Mouse (Mus musculus): ENCODE measurements around the gene Serac1.
"Not testable (repeated sequence)": the region's sequence is repeated elsewhere in the genome, so short reads cannot be mapped to it uniquely, and the experiment has no call there.

Serac1 gene

DNA sequence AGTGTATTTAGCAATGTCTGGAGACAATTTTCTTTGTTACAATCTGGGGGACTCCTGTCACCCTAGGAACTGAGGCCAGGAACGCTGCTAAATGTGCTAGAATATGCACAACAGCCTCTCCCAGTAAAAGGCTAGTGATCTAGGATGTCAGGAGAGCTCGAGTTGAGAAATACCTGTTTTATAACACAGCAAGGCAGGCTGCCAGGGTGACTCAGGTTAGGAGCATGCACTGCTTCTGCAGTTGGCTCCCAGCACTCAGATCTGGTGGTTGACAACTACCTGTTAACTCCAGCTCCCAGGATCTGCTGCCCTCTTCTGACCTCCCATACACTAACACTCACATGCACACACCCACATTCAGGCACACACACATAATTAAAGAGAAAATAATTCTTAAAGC is 13.5 kb downstream of the Serac1 start:
- DNase-seq (ENCODE audit: low spot score), result no peak

DNA sequence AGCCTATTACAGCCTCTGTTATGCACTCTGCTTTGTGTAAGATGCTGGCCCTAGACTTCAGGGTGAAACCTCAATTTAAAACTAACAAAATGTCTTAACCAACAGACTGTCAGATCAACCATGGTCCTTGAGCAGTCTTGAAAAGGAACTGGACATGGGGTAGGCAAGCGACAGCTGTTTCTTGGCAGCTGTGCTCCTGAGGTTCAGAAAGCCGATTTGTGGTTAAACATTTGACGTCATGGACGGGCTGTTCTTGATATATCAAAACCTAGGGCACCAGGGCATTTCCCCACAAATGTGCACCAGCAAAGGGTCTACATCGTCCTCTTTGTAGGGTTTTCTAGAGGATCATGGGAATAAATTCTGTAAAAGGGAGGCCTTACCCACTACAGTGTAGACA is 16.0 kb downstream of the Serac1 start:
- DNase-seq (ENCODE audit: low spot score), result no peak

DNA sequence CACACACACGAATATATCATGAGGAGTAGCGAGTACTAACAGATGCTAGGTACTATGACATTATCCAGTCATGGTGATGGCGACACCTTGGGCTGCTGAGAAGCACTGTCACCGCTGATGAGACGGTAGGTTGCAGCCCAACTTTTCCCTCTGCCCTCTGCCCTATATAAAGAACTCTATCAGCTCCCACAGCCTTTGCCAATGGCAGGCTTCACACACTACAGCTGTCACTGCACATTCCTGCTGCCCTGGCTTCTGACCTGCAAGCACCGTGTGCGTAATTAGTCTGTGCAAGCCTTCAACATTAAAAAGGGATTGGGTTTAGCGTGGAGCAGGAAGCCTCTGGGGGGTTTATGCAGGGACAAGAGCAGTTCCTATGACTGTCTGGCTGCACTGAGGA is 16.7 kb downstream of the Serac1 start:
- no peak for DNase-seq (ENCODE audit: low spot score)

DNA sequence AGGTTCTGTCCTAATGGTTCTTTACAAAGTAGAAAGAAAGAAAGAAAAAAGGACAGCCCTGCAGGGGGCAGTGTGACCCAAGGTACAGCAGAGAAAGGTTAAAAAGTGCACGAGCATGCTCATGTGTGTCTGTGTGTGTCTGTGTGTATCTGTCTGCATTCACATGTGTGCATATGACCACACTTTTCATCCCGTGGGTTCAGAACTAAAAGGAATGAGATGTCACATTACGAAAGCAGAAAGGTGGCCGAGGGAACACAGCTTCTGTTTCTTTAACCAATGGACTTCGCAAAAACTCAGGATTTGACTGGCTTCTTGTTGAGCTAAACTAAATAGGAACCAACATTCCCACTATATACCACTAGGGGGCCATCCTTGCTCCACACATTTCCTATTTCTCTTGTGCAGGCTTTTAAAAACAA is 24.6 kb downstream of the Serac1 start:
- no peak for DNase-seq (ENCODE audit: low spot score)

DNA sequence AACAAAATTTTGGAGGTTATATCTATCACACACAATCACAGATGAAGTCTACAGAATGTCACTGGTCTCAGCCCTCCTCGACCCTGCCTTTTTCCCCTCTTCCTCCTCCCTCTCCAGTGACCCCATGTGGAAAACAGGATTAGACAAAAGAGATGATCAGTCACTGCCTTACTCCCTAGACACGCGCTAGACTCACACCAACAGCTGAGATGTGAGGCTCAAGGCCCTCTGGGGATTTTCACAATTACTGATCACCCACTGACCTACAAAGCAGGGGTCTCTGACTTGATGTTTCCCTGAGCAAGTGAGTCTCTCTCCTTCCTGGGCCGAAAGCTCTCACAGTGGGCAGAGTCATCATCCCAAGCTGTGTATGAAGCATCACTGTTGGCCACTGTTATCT is 26.7 kb downstream of the Serac1 start:
- DNase-seq (ENCODE audit: low spot score), result no peak

DNA sequence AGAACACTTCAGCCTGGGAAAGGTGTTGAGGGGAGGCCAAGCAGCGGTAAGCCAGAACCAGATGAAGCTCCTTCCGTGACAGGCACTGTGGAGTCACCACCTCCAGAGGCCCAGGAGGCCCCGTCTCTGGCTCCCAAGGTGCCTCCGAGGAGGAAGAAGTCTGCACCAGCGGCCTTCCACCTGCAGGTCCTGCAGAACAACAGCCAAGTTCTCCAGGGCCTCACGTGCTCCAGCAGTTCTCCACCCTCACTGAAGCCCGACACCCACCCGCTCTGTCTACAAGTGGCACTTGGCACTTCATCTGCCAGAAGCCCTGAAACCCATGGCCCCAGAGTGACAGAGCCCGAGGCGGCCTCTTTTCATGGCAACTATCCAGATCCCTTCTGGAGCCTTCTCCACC is 42.0 kb downstream of the Serac1 start:
- DNase-seq (ENCODE audit: low spot score), result no peak

DNA sequence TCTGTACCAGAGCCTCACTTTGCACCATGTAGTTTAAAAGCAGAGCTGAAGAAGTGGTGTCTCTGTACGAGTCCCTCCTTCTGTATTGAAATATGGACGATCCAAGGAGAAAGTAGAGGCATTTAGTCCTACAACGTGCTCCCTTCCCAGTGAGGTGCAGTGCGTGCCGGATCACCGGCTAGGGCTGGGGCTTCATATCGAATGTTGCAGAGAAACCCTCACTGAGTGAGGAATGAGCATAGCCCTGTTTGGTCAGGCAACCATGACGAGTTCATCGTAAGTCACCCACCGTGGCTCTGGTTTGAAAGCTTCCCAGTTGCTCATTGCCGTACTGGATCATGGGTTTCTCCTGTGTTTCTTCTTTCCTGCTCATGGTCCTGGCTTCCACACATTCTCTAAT is 42.7 kb downstream of the Serac1 start:
- DNase-seq (ENCODE audit: low spot score), result no peak

DNA sequence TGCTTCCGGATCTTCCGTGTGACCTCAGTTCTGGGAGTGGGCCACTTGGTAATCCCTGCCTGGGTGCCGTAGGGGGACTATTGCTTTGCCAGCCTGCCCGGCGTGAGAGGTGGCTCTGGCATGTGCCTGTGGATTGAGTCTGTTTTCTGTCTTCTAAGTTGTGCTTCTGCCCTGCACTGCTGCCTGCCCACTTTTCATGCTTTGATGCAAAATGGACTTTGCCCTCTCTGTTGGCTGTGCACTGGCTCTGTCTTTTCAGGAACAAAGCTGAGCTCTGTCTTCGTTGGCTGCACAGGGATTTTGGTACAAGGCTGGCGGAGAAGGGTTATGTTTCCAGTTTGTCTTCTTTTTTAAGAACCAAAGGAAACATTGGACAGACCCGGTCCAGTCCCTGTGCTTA is 43.1 kb downstream of the Serac1 start:
- no peak for DNase-seq (ENCODE audit: low spot score)

DNA sequence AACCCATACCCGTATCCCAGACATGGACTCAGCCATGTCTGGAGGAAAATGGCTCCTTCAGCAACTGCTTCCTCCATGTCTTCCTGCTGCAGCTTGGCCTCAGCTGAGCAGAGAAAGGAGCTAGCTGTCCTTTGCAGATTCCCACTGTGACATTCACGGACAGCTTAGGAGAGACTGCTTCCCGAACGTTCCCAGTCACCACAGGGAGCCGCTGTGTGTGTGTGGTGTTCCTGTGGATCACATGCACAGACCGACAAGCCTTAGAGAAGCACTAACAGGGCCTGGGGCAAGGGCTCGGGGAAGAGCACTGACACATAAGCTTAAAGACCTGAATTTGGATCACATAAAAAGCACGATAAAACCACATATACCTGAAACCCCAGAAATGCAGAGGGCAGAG is 43.9 kb downstream of the Serac1 start:
- no peak for DNase-seq (ENCODE audit: low spot score)

DNA sequence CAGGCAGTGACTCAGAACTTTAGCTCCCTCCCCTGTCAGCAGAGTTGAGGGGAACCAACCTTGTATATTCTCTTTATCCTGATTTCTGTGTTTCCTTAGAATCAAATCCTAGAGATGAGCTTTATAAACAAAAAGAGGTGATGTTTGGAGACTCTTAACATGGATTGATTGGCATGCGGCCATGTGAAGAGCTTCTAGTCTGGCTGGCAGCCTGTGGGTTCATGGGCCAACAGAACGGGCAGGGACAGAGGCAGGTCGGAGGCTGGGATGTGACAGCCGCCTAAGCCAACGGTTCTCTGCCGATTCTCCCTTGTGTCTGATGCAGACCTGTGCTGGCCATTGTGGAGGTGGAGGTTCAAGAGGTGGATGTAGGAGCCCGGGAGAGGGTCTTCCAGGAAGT is 53.7 kb downstream of the Serac1 start:
- DNase-seq (ENCODE audit: low spot score), result no peak

DNA sequence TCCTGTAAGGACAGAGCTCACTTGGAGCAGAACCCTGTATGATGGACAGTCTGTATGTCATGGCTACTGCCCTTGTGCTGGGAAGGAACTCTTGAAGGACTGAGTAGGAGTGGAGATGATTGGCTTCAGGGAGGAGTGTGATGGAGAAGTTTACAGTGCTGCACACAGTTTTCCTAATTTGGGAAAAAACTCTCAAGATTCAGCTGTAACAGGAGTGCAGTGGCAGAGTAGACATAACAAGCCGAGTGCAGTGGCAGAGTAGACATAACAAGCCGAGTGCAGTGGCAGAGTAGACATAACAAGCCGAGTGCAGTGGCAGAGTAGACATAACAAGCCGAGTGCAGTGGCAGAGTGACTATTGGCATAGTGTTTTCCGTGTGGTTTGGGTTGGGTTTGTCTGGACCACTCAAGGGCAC is 58.2 kb downstream of the Serac1 start:
- DNase-seq (ENCODE audit: low spot score), result not testable (repeated sequence)

DNA sequence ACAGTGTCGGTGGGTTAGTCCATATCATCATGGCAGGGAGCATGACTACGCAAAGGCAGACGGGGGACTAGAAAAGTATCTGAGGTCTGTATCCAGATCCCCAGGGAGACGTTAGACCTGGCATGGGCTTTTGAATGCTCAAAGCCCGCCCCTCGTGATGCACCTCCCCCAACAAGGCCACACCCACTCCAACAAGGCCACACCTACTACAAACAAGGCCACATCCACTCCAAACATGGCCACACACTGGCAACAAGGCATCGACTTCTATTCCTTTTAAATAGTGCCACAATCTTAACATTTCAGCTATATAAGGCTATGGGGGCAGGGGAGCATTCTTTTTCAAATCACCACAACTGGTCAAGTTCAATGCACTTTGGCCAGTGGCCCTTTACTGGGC is 58.9 kb downstream of the Serac1 start:
- no peak for DNase-seq (ENCODE audit: low spot score)

DNA sequence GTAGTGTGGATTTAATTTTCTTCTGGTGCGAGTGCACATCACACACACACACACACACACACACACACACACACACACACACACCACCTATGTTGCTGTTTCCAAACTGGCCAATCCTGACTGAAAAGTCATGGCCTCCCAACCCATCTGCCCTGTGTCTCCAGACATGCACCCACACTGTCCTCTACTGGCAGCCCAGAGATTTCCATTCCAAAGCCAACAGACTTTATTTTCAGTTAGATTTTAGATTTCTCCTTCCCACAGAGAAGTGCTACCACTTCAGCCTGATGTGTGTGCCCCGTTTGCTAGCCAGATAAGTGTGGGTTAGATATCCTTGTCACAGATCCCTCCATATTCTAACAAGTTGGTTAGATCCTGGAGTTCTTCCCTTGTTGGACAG is 59.8 kb downstream of the Serac1 start:
- DNase-seq (ENCODE audit: low spot score), result no peak

DNA sequence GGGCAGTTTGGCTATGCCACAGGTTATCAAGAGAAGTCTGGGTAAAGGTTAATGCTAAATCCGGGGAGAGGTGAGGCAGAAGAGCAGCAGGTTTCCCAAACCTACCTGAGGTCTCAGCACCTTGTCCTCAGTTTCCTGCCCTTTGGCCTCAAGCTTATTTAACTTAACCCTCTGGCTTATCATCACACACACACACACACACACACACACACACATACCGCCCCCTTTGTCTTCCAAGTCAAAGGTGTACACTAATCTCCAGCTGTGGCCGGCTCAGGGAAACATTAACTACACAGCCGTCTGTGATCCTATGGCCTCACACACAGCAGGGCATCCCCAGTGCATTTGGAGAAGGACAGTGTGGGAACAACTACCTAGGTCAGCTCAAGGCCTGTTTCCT is 61.2 kb downstream of the Serac1 start:
- no peak for DNase-seq (ENCODE audit: low spot score)

DNA sequence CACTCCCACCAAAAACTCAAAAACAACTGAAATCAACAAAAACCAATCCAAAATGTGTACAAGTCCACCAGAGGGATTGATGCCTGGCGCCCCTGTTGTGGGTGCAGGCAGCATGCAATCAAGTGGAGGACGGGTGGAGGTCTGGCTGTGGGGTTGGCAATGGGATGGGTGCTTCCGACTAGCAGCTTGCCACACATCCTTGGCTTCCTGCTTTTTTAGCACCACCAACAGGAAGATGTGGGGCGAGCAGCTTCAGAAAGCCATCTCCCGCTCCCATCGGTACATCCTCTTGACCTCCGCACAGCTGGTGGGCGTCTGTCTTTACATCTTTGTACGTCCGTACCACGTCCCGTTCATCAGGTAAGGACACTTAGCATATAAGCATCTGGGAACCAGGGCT is 62.3 kb downstream of the Serac1 start:
- DNase-seq (ENCODE audit: low spot score), result no peak

DNA sequence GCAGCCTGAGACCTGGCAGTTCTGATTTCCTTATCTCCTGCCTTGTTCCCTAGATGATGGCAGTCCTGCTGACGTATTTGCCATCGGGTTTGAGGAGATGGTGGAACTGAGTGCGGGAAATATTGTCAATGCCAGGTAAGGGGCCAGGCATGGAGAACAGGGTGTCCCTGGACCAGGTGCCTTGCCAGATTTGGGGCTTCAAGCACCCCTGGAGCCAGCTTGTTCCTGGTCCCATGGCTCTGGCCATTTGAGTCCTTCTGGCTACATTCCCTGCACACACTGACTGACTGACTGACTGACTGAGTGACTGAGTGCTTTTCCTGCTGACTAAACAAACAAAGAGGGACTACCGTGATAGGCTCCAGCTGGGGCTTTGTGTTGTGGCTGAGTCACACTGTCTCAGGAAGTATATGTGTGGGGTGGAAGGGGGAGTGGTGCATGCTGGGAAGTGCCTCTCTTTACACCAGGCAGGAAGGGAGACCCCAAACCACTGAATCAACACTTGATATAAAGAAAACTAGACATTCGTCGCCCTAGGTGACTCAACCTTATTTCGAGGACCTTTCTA is 63.2 kb downstream of the Serac1 start:
- DNase-seq (ENCODE audit: low spot score), result no peak

DNA sequence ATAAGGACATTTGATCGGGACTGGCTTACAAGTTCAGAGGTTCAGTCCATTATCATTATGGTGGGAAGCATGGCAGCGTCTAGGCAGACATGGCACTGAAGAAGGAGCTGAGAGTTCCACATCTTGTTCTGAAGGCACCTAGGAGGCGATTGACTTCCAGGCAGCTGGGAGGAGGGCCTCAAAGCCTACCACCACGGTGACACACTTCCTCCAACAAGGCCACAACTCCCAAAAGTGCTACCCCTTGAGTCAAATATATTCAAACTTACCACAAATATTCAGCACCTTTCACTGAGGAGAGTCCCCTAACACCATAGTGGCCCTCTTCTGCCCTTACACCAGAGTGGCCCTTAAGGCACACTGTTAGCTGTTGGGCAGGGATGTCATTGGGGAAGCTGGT is 64.6 kb downstream of the Serac1 start:
- no peak for DNase-seq (ENCODE audit: low spot score)

DNA sequence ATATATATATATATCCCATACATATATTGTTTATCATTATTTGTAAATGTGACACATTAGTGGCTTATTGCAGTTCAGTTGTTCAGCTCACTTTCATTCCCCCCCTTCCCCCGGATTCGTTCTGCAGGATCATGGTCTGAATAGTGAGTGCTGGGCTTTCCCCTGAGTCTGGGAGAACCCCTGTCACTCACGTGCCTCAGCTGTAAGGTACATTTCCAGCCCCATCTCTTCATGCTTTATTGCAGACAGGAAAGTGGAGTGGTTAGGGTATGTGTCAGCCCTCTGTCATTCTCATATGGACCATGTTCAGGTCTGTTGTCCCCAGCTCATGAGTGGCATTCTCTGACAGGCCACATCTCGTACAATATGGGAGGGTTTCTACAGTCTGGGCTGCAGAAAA is 66.5 kb downstream of the Serac1 start:
- DNase-seq (ENCODE audit: low spot score), result no peak

DNA sequence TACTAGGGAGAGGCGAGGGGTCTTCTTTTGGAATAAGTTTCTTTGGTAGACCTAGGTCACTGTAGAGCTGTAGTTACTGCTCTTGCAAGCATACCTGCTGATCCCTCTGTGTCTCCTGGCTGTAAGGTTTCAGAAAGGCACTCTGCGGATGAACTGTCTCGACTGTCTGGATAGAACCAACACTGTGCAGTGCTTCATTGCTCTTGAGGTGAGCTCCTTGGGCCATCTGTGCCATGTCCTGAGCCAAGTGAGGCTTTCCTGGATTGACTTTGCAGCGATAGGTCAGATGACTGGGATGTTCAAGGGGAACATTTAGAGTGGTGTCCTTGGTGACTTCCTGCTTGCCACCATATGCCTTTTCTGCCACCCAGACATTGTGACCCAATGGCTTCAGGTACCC is 69.9 kb downstream of the Serac1 start:
- no peak for DNase-seq (ENCODE audit: low spot score)

DNA sequence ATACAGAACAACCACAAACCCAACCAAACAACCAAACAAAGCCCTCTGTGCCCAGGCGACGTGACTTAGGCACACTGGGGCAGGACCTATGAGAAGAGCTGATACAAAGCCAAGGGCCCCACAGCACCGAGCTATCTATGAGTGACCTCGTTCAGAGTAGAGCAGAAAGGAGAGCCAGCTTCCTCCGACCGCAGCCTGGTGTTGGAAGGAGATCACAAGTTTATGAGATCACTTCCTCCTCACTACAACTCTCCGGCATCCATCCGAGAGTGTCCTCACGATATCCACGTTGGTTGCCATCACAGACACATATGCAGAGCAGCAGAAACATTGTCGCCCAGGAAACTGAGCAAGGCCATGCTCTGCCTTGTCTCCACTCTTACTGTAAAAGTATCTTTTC is 71.0 kb downstream of the Serac1 start:
- DNase-seq (ENCODE audit: low spot score), result no peak

DNA sequence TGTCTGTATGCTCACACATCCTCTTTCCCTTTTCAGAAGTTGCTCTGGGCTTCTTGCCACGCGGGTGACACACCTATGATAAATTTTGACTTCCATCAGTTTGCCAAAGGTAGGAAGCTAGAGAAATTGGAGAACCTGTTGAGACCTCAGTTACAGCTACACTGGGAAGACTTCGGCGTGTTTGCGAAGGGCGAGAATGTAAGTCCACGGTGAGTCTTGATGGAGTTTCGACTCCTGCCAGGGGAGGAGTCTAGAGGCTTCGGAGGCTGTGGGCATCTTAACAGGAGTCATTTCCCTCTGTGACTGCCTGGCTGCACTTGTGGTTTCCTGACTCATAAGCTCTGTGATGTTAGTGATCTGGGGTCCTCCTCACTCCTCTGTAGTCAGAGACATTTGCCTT is 71.6 kb downstream of the Serac1 start:
- no peak for DNase-seq (ENCODE audit: low spot score)

DNA sequence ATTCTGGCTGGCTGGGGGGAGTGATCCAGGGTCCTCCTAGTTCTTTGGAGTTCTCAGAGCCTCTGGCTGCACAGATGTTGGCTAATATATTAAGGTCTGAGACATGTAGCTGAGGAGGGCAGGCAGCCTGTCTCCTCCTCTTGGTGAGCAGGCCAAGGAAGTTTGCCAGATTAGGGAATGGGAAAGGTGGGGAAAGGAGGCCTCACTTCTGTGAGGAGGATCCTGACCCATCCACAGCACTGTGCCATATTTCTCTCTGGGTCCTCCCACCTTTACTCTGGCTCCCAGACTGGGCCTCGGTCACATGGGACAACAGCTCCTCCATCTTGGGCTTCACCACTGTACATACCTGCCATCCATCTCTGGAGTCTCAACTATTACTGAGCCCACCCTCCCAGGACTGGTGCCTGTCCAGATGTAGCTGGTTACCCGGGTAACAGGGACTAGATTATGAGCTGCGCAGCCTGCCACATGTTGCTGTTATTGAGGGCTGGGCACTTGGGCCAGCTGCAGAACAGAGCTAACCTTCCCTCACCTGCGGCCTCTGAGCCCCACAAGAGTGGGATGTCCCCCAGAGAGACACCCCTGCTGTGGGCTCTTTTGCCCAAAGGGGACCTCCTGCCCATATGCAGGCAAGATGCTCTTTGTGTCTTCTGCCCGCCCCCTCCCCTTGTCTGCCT is 72.3 kb downstream of the Serac1 start:
- DNase-seq (ENCODE audit: low spot score), result no peak

DNA sequence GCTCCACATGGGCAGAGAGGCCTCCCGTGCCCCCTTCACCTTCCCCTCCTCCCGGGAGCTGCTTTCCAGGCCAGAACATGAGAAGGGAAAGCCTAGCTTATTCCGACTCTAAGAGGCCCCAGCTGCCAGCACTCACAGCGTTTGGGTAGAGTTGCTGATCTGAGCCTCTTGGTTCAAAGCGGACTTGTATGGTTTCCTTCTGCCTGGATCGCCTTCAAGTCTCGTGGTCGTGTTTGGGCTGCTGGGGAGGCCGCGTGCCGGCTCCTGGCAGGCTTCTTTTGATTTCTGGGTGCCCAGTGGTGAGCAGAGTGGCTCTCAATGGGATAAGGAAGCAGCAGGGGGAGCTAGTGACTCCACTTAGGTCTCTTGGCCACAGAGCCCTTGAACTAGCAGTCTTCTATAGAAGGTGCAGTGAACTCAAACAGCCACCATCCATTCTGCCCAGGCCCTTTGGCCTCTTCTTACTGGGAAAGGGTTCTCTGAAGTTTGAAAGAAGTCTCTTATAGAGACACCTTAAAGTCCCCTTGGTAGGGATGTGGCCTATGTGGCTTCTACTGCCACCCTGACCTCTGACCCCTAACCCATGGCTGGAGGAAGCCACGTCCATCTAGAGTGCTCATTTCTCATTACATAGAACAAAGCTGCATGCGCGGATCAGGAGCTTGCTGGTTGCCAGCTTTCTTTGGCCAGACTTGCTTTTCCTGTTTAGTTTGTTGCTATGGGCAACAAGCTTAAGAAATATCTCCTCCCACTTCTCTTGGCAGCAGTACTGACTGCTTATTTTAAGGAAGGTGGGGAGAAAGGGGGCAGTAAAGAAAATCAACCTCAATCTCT is 73.7 kb downstream of the Serac1 start:
- peak; percentile 61 for DNase-seq (ENCODE audit: low spot score)

DNA sequence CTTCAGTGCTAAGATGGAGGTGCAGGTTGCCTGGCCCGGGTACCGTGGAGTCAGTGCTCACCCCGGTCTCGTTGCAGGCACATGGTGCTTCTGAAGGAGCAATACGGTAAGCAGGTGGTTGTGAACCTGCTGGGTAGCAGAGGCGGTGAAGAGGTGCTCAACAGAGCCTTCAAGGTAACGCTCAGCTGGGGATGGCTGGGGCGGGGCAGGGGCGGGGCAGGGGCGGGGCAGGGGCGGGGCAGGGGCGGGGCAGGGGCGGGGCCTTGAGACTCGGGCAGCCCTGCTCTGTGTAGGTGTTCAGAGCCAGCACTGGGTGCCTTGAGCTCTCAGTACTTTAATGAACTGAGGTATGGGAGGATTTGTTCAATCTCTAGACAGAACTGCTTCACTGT is 74.3 kb downstream of the Serac1 start:
- no peak for DNase-seq (ENCODE audit: low spot score)

Data from testis, postnatal 14 days (tissue).